Mouse (Mus musculus) liver, adult (tissue): ENCODE data around the gene Parp12.

Source experiments
- GATA4 ChIP-seq: IDR thresholded peaks from 2 replicates; pipeline ENCODE4 v1.6.1; 2014; ENCODE audit warnings: mild to moderate bottlenecking, low read length; ENCODE audit not compliant: insufficient replicate concordance

Parp12 gene

DNA sequence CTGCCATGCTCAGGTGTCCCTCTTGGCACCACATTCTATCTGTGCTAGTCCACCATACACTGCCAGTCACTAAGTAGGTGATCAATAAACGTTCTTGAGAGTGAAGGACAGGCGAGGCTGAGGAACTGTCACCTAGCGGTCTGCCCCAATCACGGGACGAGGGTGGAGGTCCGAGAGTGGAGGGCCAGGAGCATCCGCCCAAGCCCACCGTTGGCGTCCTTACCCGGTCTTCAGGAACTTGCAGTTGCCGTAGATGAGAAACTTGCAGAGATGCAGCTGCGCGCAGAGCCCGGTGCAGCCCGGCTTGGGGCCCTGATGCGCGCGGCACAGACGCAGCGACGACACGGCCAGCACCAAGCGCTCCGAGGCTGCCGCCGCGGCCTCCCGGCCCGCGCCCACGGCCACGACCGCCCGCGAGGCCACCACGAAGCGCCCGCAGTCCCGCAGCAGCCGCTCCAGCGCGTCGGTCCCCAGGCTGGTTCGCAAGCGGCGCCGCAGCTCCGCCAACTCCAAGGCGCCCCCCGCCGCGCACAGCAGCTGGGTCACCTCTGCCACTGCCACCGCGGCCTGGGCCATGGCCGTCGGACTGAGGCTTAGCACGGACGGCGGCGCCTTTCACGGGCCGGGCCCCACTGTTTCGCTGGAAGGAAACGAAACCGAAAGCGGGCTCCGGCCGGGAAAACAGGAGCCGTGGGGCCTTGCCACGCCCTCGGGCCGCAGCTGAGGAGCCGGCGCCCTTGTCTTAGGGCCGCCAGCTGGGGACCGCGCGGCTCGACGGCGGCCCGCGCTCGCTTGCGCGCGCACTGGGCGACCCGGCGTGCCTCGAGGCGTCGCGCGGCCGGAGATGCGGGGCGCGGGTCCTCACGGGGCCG, at the start of gene Parp12:
Parp12 (minus strand) TSS at position 766 of the 872 bp plus-strand sequence.
- TF ChIP-seq GATA4: no peak

DNA sequence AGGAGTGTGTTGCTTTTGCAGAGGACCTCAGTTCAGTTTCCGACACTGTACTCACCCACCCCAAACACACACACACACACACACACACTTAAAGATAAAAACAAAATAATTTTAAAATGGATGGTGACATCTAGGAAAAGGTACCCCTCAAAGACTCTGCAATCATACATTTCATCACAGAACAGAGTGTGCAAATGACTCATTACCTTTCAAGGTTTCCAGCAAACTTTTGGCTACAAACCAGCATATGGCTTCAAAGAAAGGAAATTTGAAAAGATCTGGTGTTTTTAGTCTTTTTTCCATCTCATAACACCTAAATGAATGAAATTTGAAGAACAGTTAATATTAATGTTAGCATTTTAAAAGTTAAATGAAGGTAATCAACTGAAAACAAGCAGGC, 46.7 kb upstream of the Parp12 start:
- TF ChIP-seq GATA4: no peak

DNA sequence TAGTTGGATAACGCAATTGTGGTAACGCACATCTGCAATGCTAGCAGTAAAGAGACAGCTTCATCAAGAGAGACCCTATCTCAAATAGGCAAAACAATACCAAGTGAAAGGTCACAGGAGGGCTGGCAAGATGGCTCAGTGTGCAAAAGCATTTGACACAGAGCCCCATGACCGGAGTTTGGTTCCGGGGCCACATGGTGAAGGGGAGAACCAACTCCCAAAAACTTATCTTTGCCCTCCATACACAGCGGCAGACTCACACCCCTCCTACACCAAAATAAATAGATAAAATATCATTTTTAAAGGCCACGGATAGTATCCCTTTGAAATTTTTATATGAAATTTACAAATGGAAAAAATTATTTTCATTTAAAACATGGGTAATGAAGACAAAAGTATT, 43.8 kb upstream of the Parp12 start:
- no peak for TF ChIP-seq GATA4

DNA sequence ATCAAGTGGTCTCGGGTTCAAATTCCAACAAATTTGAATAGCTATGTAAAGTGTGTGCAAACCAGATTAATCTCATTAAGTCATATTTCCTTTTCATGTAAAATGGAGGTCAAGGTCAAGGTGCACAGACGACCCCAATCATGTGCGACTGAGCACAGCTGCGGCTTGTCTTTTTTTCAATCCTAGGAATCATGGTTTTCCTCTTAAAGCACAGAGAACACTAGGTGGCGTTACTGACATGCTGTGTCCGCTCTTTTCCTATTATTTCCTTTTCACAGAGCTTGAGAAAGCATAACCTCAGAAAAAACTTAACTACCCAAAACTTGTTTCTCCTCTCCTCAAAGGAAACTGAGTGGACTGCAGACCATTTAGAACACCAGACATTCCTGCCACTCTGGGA, 27.9 kb upstream of the Parp12 start:
- TF ChIP-seq GATA4: no peak

DNA sequence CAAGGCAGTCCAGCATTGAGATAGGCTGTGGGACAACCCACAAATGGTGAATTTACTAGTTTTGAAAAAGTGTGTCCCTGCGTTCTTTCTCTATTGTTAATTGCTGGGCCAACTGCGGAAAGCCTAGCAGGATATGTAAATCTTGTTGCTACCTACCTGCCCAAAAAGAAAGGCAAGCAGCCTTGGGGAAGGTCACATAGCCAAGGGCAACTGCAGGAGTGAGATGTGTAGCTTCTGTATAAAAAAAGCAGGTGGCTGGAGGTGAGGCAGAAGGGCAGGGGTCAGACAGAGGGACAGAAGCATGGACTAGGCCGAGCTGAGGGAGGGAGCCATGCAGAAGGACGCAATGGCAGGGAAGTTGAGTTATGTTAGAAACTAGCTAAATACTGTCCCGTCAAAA, 14.4 kb upstream of the Parp12 start:
- TF ChIP-seq GATA4: no peak

DNA sequence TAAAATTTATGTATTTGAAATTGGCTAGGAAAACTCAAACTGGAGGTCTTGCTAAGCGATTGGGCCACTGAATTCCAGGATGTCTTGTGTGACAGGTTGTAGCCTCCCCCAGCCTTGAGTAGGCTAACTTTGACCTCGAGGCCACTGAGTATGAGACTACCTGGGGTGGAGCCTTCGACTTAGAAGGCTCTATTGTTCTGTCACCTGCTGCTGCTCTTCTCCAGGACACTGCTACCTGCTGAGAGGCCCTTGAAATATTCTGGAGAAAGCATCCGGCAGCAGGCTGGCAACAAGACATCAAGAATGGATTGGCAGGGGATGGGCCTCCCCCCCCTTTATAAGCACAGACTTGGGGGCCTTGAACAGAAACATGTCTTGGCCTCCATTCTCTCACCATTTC, 13.3 kb upstream of the Parp12 start:
- no peak for TF ChIP-seq GATA4

DNA sequence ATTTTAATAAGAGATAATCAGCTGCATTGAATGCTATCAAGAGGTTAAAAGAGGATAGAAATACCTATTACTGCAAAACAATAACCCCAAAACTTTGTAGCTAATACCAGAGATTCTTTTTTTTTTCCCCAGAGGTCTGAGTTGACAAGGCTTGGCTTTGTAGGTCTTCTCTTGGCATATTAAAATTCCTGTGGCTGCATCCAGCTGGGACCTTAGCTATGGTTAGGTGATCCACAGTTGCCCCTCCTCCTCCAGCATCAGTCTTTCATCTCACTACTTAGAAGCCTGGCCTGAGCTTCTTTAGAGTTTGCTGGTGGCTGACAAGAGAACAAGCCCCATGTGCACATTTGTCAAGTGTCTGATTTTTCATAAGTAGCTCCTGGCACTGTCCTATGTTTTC, 6.6 kb upstream of the Parp12 start:
- TF ChIP-seq GATA4: no peak

DNA sequence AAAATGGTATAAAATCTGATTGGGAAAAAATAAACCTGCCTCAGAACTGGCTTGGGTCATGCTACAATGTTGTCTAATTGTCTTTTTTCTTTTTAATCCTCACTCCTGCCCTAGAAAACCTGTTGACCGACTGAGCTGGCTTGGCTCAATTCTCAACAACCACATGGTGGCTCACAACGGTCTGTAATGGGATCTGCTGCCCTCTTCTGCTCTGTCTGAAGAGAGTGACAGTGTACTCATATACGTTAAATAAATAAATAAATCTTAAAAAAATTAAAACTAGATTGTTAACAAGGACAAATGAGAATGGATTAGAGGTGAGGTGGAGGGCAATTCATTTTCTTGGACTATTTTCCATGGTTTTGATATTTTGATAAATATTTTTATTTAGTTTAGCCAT, 2.5 kb upstream of the Parp12 start:
- no peak for TF ChIP-seq GATA4

DNA sequence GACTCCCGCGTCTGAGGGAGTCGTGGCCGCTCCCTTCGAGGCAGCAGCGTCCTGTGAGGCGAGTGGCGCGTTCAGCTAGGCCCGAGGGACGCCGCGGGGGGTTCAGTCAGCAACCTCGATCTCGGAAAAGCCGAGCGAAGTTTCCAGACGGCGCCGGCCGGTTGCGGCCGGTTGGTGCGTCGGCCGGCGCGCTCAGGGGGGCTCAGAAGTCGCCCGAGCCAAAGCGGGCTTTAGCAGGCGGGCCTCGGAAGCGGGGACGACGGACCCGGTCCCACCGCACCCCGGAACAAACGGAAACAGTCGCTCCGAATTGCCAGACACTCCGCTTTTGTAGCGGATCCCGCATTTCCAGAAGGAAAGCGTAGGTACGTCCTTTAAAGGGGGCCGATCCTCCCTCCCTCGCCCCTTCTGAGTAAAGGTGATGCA, 320 bp upstream of the Parp12 start:
- TF ChIP-seq GATA4: no peak

DNA sequence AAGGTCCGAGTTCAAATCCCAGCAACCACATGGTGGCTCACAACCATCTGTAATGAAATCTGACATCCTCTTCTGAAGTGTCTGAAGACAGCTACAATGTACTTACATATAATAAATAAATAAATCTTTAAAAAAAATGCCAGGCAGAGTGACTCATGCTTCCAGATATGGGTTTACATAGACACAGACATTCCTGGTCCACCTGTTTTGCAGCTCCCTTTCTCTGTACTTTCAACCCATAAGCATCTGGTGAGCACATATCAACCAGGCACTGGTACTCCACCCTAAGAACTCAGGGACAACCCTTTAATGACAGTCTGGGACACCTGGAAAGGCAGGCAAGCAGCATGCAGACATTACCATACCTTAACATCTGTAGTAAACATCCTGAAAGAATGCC, 2.7 kb downstream of the Parp12 start:
- no peak for TF ChIP-seq GATA4

DNA sequence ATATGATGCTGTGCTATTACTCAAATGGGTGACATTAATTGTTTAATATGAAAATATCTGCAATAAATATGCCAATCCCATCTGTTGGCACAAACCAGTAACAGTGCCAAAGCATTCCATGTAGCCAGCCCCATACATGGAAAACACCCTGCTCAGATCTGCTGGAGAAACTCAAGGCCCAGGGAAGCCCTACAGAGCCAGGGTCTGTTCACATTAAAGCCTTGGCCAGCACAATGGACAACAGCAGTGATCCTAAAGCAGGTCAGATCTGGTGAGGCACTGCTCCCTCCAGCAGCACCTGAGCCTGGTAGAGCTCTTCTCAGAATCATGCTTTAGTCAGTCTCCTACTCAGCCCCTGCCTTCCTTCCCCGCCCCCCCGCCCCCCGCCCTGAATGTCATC, 5.0 kb downstream of the Parp12 start:
- TF ChIP-seq GATA4: no peak

DNA sequence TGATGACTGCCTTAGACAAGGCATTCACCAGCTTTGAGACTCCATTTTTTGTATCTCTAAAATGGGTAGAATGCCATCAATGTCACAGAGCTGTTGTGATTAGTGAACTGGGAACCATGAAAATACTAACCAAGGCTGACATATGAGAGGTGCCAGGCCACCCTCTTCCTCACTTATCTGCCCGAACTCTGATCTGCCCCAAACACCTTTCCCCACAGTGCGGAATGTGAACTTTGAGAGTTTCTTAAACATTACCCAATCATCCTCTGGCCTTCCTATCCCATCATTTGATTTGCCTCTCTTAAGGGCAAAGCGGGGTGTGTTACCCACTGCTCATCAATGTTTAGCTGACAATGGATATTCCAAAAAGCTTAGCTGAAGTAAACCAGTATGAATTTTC, 5.4 kb downstream of the Parp12 start:
- peak; percentile 83 for TF ChIP-seq GATA4

DNA sequence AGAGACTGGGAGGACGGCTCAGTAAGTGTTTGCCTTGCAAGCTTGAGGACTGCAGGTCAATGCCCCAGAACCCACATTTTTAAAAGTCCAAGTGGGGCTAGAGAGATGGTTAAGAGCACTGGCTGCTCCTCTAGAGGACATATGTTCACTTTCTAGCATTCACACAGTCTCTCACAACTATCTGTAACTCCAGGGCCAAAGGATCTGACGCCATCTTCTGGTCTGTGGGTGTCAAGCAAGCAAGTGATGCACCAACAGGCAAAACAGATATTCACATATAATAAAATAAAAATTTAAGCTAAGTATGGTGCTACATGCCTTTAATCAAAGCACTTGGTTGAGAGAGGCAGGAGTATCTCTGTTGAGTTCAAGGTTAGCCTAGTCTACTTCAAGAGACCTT, 11.3 kb downstream of the Parp12 start:
- no peak for TF ChIP-seq GATA4

DNA sequence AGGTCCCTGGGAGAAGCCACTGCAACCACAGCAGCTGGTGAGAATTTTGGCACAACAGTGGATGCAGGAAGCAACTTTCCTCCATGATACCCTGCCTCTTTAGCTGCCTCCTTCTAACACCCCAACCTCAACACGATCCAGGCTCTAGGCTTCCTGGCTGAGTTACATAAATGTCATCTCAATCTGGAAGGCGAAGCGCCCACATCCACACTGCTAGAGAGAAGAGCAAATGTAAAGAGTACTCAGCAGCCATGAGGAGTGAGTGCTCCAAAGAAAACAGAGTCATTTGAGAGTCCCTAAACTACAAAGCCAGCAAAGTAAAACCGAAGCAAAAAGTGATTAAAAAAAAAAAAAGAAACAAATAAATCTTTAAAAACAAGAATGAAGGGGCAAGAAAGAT, 13.5 kb downstream of the Parp12 start:
- TF ChIP-seq GATA4: no peak

DNA sequence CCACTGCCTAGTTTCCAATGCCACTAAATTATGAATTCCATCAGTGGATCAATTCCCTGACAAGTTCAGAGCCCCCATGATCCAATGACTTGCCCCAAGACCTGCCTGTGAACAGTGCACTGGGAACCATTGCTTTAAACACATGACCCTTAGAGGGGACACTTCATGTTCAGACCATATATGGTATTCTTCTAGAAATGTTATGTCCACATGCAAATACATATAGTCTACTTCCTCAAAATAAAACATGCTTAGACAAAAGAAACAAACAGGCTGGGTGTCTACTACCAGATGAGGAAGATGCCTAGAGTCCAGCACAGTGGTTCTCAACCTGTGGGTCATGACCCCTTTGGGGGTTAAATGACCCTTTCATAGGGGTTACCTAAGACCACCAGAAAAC, 41.7 kb downstream of the Parp12 start:
- TF ChIP-seq GATA4: no peak

DNA sequence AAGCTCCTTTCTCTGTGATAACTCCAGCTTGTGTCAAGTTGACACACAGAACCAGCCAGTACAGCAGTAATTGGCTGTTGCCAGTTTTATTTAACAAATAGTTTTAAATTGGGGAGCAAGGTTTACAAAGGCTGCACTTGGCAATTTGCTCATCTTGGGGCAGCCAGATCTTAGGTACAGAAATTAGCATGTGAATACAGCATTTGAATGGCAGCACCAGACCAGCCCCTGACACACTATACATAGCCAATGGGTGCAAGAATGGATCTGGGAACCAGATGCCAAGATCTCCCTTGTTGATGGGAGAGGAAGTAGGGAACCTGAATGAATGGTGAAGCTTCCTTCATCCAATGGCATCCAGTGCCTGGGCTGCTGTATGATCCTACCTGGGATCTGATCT, 44.0 kb downstream of the Parp12 start:
- no peak for TF ChIP-seq GATA4

DNA sequence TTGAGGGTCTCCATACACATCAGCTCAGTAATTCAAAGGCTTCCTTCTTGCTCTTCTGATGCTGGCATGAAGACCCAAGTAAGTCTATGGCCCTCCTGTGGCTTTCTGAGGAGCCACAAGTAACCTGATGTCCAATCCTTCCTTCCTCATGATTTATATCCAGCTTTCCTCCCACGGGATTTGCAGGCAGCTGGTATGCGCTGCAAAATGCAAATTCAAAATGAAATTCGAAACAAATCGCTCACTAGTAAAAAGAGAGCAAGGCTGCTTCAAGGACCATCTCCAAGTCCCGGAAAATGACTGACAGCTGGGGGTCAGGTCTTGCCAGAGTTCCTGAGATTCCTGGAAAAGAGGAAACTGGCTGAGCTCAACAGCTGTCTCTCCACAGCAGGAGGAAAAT, 45.5 kb downstream of the Parp12 start:
- TF ChIP-seq GATA4: no peak
